8 mouse cellular contexts compared by ENCODE assay signal in genomic region chr13:100001790-100002196, GRCm38 (mm10). TPM values are rescaled to one million over a fixed set of nuclear protein-coding genes. Genes with fewer than 3 reads are reported as not detected.
DNase-seq lines count a peak whose midpoint lies in the region; ATAC-seq and TF ChIP-seq lines count a peak whose summit lies in the region.

No protein-coding gene starts in this region.

- no peaks in the 10 kb centered on the region for H3K36me3 ChIP-seq in C2C12 (ENCODE audit: control insufficient read depth, insufficient read depth)
- 0 out of 2 replicates have a peak, but pooled peaks cover 2% of the 10 kb centered on the region for H3K36me3 ChIP-seq in heart, embryonic 14.5 days (ENCODE audit: control insufficient read depth, insufficient read depth, low read length)
- H3K36me3 ChIP-seq in liver, embryonic 13.5 days, result no peaks in the 10 kb centered on the region
- H3K36me3 ChIP-seq in neural tube, embryonic 12.5 days, result no peaks in the 10 kb centered on the region
- no peaks in the 10 kb centered on the region for H3K36me3 ChIP-seq in stomach, postnatal 0 days (ENCODE audit: control insufficient read depth, insufficient read depth, low read length)

- H3K4me2 ChIP-seq in heart, embryonic 14.5 days (ENCODE audit: low read length), result no peak overlapping the region
- H3K4me2 ChIP-seq in liver, embryonic 13.5 days, result no peak overlapping the region
- no peak overlapping the region for H3K4me2 ChIP-seq in neural tube, embryonic 12.5 days (replicated peaks)
- no peak overlapping the region for H3K4me2 ChIP-seq in stomach, postnatal 0 days (replicated peaks; ENCODE audit: low read depth)

- no peaks in the 10 kb centered on the region for H3K9me3 ChIP-seq in heart, embryonic 14.5 days (ENCODE audit: control insufficient read depth, low read length)
- no peaks in the 10 kb centered on the region for H3K9me3 ChIP-seq in liver, embryonic 13.5 days (replicated peaks)
- no peaks in the 10 kb centered on the region for H3K9me3 ChIP-seq in neural tube, embryonic 12.5 days
- no peaks in the 10 kb centered on the region for H3K9me3 ChIP-seq in stomach, postnatal 0 days (ENCODE audit: control insufficient read depth, low read length)

- TF ChIP-seq EP300 in stomach, postnatal 0 days (optimal IDR thresholded peaks at IDR 0.05), result no peak

- H3K4me1 ChIP-seq in heart, embryonic 14.5 days (ENCODE audit: control insufficient read depth in 2 of 2, insufficient read depth in 2 of 2, low read length in 2 of 2), result peaks cover 2 to 5% of the 10 kb centered on the region in 2 experiments; a peak in 2 of 4 replicates
- peaks cover 4% of the 10 kb centered on the region for H3K4me1 ChIP-seq in liver, embryonic 13.5 days (replicated peaks)
- no peaks in the 10 kb centered on the region for H3K4me1 ChIP-seq in neural tube, embryonic 12.5 days
- no peaks in the 10 kb centered on the region for H3K4me1 ChIP-seq in stomach, postnatal 0 days (replicated peaks; ENCODE audit: control insufficient read depth, insufficient read depth)

- DNase-seq in adrenal gland, postnatal 4 days (ENCODE audit: low spot score in 2 of 2), result peak; percentile 27 to 64
- peak; percentile 90 for DNase-seq in kidney, postnatal 14 days
- DNase-seq in liver, embryonic 13.5 days, result peak; percentile 58
- DNase-seq in stomach, postnatal 0 days (ENCODE audit: low spot score), result peak; percentile 90

- H3K27ac ChIP-seq in heart, embryonic 14.5 days (replicated peaks in 1 of 2; ENCODE audit: control insufficient read depth in 1 of 2, insufficient read depth in 1 of 2, low read depth in 2 of 2, low read length in 2 of 2), result no peak overlapping the region
- H3K27ac ChIP-seq in liver, embryonic 13.5 days, result no peak overlapping the region
- no peak overlapping the region for H3K27ac ChIP-seq in neural tube, embryonic 12.5 days
- no peak overlapping the region for H3K27ac ChIP-seq in stomach, postnatal 0 days (replicated peaks)

- H3K9ac ChIP-seq in heart, embryonic 14.5 days (ENCODE audit: low read length), result no peak overlapping the region
- no peak overlapping the region for H3K9ac ChIP-seq in liver, embryonic 13.5 days
- no peak overlapping the region for H3K9ac ChIP-seq in neural tube, embryonic 12.5 days
- H3K9ac ChIP-seq in stomach, postnatal 0 days (ENCODE audit: low read length), result no peak overlapping the region

- no peak overlapping the region for H3ac ChIP-seq in C2C12 (ENCODE audit: control insufficient read depth, insufficient read length, low read depth)

- H3K4me3 ChIP-seq in C2C12 (ENCODE audit: insufficient read depth, poor library complexity, severe bottlenecking), result no peak overlapping the region
- H3K4me3 ChIP-seq in heart, embryonic 14.5 days (ENCODE audit: control insufficient read depth in 1 of 2, insufficient read depth in 1 of 2, low read depth in 1 of 2, low read length in 2 of 2), result no peak overlapping the region
- no peak overlapping the region for H3K4me3 ChIP-seq in liver, embryonic 13.5 days (replicated peaks)
- no peak overlapping the region for H3K4me3 ChIP-seq in neural tube, embryonic 12.5 days
- no peak overlapping the region for H3K4me3 ChIP-seq in stomach, postnatal 0 days (ENCODE audit: low read depth, low read length)

- H3K79me3 ChIP-seq in C2C12 (ENCODE audit: low read depth), result no peaks in the 10 kb centered on the region

- WGBS in heart, embryonic 14.5 days, result 18% methylated on average over 5 of the region's 5 CpGs
- WGBS in liver, embryonic 13.5 days (ENCODE audit: insufficient replicate concordance), result 43% methylated on average over 5 of the region's 5 CpGs
- WGBS in neural tube, embryonic 12.5 days, result 35% methylated on average over 5 of the region's 5 CpGs
- WGBS in stomach, postnatal 0 days, result 30% methylated on average over 5 of the region's 5 CpGs

- peak; percentile 71 for ATAC-seq in erythroid progenitor cell, adult 5-6 weeks (replicated peaks; ENCODE audit: low FRiP score, poor library complexity, severe bottlenecking)
- peak; percentile 57; the same call in 1 of the 2 replicates for ATAC-seq in heart, embryonic 14.5 days (ENCODE audit: insufficient number of reproducible peaks, insufficient read depth, low FRiP score, low read depth)
- ATAC-seq in liver, embryonic 13.5 days (ENCODE audit: low read depth), result peak; percentile 53
- peak; percentile 61 for ATAC-seq in neural tube, embryonic 12.5 days (ENCODE audit: low FRiP score, low read depth)
- ATAC-seq in stomach, postnatal 0 days (ENCODE audit: low FRiP score, low TSS enrichment), result peak; percentile 83

- TF ChIP-seq CTCF in C2C12 (IDR thresholded peaks at IDR 0.05; ENCODE audit: control insufficient read depth, insufficient read depth, insufficient read length), result peak; percentile 76
- TF ChIP-seq CTCF in stomach, postnatal 0 days (IDR thresholded peaks at IDR 0.05; ENCODE audit: low read depth), result peak; percentile 90

- no peaks in the 10 kb centered on the region for H3K79me2 ChIP-seq in C2C12 (ENCODE audit: control insufficient read depth, insufficient read depth)

- H3K27me3 ChIP-seq in C2C12 (ENCODE audit: control insufficient read depth, insufficient read depth, insufficient read length), result no peaks in the 10 kb centered on the region
- no peaks in the 10 kb centered on the region for H3K27me3 ChIP-seq in heart, embryonic 14.5 days (ENCODE audit: control insufficient read depth, insufficient read depth, low read length)
- H3K27me3 ChIP-seq in liver, embryonic 13.5 days, result no peaks in the 10 kb centered on the region
- H3K27me3 ChIP-seq in neural tube, embryonic 12.5 days (replicated peaks), result no peaks in the 10 kb centered on the region
- no peaks in the 10 kb centered on the region for H3K27me3 ChIP-seq in stomach, postnatal 0 days (ENCODE audit: control insufficient read depth, insufficient read depth, low read length)

TF ChIP-seq in C2C12, 6 proteins besides CTCF, POLR2A, EP300 and RAD21:
- TF ChIP-seq CEBPB (IDR thresholded peaks at IDR 0.05; ENCODE audit: low read depth) (no peak), FOSL1 (IDR thresholded peaks at IDR 0.05; ENCODE audit: insufficient read depth, low read length, poor library complexity, severe bottlenecking) (no peak), MYOD1 (IDR thresholded peaks at IDR 0.05; ENCODE audit: control insufficient read depth, insufficient read length, low read depth) (no peak), MYOG (IDR thresholded peaks at IDR 0.05; ENCODE audit: control insufficient read depth, extremely low read depth, insufficient read length) (no peak), USF1 (IDR thresholded peaks at IDR 0.05; ENCODE audit: low read depth) (no peak), MAX (IDR thresholded peaks at IDR 0.05) (no peak)

RNA-seq across cellular contexts. Expression of gene Mccc2, which starts 13.6 kb away (rescaled TPM):
- polyA plus RNA-seq in C2C12 (2012; fragmentation: generic; extraction: Trizol), result 7.8 TPM
- total RNA-seq in adrenal gland, postnatal 4 days (2021), result 10 to 100 TPM; 53.9 to 56.9 TPM
- total RNA-seq in erythroid progenitor cell, adult 5-6 weeks (2015; ENCODE audit: low replicate concordance), result 10.9 TPM in 1 of 2 replicates, not detected in the other
- 0.77 and 3.0 TPM in 2 replicates for total RNA-seq in erythroid progenitor cell, adult 5-6 weeks (2017; ENCODE audit: low replicate concordance)
- polyA plus RNA-seq in heart, embryonic 14.5 days (2014; fragmentation: Nextera tagmentation; extraction: Ambion mirVana), result 27.5 and 29.2 TPM in 2 replicates
- 16.2 and 21.3 TPM in 2 replicates for polyA plus RNA-seq in liver, embryonic 13.5 days (2015; fragmentation: Nextera tagmentation; extraction: Ambion mirVana)
- 33.7 and 35.3 TPM in 2 replicates for polyA plus RNA-seq in neural tube, embryonic 12.5 days (2016; fragmentation: Nextera tagmentation; extraction: Ambion mirVana)
- polyA plus RNA-seq in stomach, postnatal 0 days (2015; fragmentation: Nextera tagmentation; extraction: Ambion mirVana), result 27.5 and 32.1 TPM in 2 replicates
